Mouse (Mus musculus) right cerebral cortex, postnatal 36 days (tissue): Measurements from ENCODE around the gene Srrm1.

Experiments used
- DNase-seq, 2 experiments: peaks; one replicate each; pipeline ENCODE4 v3.0.0; 2022; ENCODE audit warnings: low spot score in 2 of 2, mixed read lengths in 1 of 2

The Srrm1 gene

GRCm38 (mm10) chr4:135272640-135273306 is 80.3 kb downstream of the Srrm1 start, which contains the start of gene Clic4:
TSS of gene Clic4 (minus strand) at chr4:135272814.
- DNase-seq = peak; percentile 90 to 95

DNA sequence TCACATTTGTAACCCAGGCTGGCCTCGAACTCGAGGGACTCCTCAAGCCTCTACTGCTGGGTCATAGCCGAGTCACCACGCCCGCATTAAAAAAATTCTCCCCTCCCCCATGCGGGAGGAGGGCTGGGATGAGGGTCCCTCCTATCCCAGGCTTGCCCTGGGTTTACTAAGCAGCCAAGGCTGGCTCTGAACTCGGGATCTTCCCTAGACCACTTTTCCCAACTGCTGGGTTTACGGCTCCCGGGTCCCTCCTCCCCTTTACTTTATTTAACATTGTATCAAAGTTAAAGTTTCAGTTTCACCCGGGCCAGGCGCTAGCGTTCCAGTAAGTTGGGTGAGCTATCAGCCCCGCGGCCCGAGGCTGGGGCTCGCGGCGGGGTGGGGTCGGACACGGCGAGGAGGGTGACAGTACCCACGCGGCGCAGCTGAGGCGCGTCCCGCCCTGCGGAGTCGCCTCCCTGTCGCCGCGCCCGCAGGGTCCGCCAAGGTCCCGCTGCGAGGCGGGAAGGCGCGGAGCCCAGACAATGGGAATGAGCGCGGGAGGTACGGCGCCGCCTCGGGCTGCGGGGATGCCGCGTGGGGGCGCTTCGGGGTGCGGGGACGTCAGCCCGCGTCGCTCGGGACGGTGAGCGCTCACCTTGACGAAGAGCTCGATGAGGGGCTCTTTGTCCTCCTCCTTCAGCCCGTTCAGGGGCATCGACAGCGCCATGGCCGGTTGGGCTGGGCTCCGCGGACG is 81.1 kb downstream of the Srrm1 start:
- no peak for DNase-seq

- no peak for DNase-seq
Measured at GRCm38 (mm10) chr4:135271419-135271828, 81.7 kb downstream of the Srrm1 start.
